Mouse (Mus musculus) thymus, postnatal 10 days (tissue): ENCODE data around the gene 4930562C15Rik.

Source experiments
- DNase-seq, 2 experiments: peaks; one replicate each; pipeline ENCODE4 v3.0.0; 2021; ENCODE audit warnings: low spot score in 2 of 2

4930562C15Rik gene

GRCm38 (mm10) chr16:4913783-4914735 is 78.8 kb downstream of the 4930562C15Rik start:
- peak; percentile 61 to 84 for DNase-seq

- no peak for DNase-seq
Measured at GRCm38 (mm10) chr16:4915931-4916330, 80.7 kb downstream of the 4930562C15Rik start.

GRCm38 (mm10) chr16:4916608-4917007 is 81.4 kb downstream of the 4930562C15Rik start:
- no peak for DNase-seq
